Mouse (Mus musculus) layer of hippocampus, adult 11-12 months (tissue): ENCODE measurements at regions not wholly inside any gene's neighbourhood (a gene's known extent, or its start where the extent isn't known, plus 50 kb on each side); places are given as distances from the start of the nearest gene placed in this dataset.

ENCODE experiments used
- DNase-seq: peaks from one replicate; pipeline ENCODE4 v3.0.0; 2022; ENCODE audit warnings: low spot score

DNA sequence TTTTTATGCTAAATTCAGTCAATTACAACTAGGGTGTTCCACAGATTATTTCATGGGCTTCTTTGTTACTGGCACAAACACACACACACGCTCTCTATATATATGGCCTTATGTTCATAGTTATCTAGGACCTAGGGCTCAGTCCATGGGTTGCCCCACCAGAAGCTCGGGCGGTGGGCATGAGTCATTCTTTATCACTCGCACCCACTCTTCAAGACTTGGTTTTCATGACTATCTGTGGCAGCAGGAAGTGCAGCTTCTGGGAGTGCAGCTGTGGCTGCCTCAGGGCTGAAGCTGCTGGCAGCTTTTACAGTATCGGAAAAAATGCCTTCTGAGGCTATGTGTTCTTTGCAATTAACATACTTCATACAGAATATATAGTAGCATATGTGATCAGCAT lies 198.7 kb downstream of the Ipo11 start:
- DNase-seq, result no peak

- no peak for DNase-seq
Measured at GRCm38 (mm10) chr13:106734323-106734722, 202.4 kb downstream of the Ipo11 start.

DNA sequence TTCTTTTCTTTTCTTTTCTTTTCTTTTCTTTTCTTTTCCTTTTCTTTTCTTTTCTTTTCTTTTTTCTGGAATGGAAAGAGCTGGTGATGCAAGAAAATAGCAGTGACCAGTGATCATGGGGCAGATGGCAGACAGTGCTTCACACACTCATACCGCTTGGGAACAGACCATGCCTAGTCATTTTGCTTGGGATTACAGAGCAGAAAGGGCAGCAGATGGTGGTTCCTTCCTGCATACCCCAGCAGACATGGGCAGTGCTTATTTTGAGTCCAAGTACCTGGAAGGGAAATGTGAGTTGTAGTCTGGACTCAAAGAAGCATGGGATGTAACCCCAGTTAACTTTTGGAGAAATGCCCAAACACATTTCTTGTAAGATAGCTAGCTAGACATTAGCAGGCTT lies 203.9 kb downstream of the Ipo11 start:
- no peak for DNase-seq

DNA sequence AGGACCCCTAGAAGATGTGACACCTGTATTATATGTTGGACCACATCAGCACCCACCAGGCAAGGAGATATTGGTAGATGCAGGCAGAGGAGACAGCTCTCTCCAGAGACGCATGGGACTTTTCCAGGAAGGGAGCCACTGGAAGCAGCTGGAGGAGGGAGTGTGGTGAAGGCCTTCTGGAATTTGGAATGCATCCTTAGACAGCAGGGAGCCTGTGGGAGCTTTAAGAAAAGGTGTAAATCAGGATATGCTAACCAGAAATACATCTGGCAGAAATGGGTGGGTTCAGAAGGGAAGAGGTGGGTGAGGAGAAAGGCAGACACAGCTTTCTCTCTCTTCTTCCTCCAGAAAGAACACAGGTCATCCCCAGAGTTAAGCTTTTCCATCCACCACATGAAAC lies 213.4 kb downstream of the Ipo11 start:
- DNase-seq, result no peak

DNA sequence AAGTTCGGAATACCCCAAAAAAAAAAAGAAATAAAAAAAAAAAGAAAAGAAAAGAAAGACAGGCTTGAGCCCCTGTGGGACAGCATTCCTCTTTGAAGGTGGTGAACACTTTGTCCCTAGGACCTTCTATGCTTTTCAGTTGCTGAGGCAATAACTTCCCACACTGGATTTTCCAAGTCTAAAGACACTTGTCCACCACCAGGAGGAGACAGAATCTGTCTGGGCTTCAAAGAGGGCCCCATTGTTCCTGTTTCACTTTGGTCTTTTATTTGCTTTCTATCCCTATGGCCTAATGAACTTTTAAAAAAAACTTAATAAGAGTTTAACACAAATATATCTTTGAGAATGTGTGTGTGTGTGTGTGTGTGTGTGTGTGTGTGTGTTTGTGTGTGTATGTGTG lies 215.6 kb downstream of the Ipo11 start:
- no peak for DNase-seq

- DNase-seq, result peak; percentile 43
Measured at GRCm38 (mm10) chr13:106715771-106716170, 221.0 kb downstream of the Ipo11 start.

GRCm38 (mm10) chr13:106715234-106715633 lies 221.5 kb downstream of the Ipo11 start:
- no peak for DNase-seq

- DNase-seq, result no peak
Measured at GRCm38 (mm10) chr13:106710580-106710979, 226.2 kb downstream of the Ipo11 start.

DNA sequence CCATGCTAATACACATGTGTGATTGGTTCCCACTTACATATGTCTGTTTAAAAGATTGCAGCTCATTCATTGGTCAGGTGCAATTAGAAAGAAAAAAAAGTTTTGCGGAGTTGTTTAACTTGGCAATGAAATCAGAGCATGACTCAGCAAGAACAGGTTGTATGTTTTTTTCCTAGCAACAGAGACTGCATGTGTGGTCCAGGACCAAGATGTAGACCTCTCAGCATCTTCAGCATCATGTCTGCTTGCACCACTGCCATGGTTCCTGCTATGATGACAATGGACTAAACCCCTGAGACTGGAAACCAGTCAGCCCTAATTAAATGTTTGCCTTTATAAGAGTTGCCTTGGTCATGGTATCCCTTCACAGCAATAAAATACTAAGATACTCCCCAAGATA lies 236.4 kb downstream of the Ipo11 start:
- no peak for DNase-seq

GRCm38 (mm10) chr13:106699957-106700356 lies 236.8 kb downstream of the Ipo11 start:
- no peak for DNase-seq

DNA sequence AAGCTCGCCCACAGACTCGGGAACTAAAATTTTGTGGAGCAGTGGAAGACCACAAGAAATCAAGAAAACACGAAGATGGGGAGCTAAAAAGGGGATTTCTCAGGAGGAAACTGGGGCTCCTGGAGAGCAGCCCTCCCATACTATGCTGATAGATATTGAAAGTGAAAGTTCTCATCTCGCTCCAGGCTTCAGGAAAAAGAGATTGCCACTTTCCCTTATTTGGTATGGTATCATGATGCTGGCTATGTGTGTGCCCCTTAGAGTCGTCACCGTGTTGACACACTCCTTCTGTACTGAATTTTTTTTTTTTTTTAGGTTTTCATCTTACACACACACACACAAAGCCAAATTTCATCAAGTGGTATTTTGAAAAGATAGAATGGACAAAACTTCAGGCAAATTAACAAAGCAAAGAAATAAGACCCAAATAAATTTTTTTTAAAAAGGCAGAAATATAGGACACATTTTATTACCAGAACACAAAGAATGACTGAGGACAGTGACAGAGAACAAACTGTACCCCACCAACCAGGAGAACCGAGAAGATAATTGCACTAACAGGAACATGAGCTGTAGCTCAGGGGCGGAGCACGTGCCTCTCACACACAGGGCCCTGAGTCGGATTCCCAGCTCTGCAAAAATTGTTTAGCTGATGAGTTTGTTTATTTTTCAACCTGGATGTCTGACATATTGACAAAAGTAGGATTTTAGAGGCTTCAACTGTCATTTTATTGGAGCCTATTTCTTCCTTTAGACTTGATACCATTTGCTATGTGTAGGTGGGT lies 244.8 kb downstream of the Ipo11 start:
- DNase-seq, result no peak

- peak; percentile 19 for DNase-seq
Measured at GRCm38 (mm10) chr13:106690125-106690524, 246.6 kb downstream of the Ipo11 start.

- DNase-seq, result no peak
Measured at GRCm38 (mm10) chr13:106689618-106690017, 247.1 kb downstream of the Ipo11 start.

DNA sequence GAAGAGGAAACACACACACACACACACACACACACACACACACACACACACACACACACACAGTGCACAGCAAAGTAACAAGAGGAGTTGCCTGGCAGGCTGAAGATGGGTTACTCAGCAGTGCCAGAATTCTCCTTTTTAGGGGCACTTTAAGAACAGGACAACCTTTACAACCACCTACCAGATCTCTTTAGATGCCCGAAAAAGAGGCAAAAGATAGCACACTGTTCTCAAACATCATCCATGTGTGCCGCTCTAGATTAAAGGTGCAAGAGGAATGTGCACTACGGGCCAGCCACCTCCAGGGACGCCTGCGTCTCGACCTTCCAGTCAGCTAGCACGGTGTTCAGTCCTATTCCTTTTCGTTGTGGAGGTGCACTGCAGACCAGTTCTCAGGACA lies 247.7 kb downstream of the Ipo11 start:
- DNase-seq, result no peak

GRCm38 (mm10) chr13:106669665-106670064 lies 267.1 kb downstream of the Ipo11 start:
- DNase-seq, result no peak

GRCm38 (mm10) chr13:106662195-106662594 lies 274.6 kb downstream of the Ipo11 start:
- DNase-seq, result no peak

DNA sequence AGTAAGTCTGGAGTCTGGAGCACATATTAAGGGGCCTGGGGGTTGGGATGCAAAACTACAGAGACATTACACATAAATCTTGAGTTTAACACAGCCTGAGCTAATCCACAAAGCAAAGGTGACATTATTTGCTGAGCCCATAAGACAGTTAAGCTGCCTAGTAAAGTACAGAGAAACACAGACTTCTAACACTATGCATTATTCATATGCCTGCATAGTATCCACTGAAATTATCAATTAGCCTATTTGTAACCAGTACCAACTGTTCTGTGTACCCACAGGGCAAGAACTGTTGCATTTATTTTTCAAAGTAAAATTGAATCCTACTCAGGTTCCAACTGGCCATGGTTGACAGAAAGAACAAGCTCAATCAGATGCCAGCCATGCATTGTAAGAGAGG lies 287.4 kb downstream of the Ipo11 start:
- DNase-seq, result no peak

DNA sequence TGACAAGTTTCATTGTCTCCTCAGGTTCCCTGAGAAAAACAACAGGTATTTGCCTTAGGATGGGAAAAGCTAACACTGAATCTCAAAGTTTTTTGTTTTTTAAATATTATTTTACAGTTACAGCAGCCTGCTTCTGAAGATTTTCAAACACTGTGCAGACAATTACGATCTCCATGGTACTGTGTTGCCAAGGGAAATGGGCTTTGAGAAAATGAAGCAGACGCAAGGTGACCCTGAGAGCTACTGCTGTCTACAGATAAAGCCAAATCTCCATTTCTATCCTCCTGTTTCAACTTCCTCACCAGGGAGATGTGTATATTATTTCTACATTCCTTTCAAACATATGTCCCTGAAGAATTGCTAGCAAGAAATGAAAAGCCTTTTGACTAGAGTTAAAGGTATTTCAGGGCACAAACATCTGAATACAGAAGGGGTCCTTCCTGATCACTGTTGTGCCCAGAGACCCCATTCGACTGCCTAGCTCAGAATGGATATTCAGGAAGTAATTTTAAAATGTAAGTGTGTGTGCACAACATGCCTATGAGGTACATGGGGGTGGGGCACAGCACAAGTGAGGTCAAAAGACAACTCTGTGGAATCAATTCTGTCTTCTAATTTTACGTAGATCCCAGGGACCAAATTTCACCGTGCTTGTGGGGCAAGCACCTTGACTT lies 293.3 kb downstream of the Ipo11 start:
- no peak for DNase-seq

DNA sequence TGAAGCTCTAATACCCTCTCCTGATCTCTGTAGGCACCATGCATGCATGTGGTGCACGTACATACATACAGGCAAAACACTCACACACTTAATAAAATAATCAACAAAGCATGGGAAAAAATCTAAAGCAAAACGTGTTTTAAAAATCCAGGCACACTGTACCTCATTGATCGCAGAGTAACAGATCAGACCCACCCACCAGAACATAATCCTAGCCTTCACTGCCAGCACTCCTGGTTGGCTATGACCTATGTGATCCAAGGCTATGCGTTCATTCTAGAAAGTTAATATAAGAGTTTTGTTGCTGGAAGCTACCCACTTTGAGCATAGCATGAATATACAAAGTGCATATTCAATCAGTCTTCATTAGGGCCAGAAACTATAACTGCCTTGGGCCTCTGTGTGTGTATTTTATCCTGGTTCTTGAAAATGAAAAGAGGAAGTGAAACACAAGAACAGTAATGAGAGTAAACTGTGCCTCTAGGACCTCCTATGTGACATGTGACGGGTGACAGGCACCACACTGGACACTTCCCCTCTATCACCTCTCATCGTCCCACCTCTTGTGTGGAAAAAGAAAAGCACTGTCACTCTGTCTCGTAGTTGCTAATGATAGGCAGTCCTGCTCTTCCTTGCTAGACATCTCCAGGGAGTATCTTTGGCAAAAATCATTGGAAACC lies 297.9 kb downstream of the Ipo11 start:
- DNase-seq, result no peak

DNA sequence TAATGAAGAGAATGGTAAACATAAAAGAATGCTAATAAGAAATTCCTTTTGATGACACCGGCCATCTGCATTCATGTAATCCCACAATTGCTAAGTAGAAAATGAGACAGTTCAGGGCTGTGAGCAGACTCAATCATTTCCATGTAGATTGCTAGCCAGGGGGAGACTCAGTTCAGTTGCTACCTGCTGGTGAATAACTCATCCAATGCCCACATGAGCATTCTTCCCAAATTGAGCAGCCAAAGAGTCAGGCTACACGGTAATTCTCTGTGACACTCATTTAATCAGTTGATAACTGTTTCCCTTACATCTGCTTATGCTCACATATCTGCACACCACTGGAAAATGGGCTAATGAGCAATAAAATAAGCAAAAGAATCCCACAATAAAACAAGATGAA lies 345.0 kb downstream of the Ipo11 start:
- DNase-seq, result no peak

DNA sequence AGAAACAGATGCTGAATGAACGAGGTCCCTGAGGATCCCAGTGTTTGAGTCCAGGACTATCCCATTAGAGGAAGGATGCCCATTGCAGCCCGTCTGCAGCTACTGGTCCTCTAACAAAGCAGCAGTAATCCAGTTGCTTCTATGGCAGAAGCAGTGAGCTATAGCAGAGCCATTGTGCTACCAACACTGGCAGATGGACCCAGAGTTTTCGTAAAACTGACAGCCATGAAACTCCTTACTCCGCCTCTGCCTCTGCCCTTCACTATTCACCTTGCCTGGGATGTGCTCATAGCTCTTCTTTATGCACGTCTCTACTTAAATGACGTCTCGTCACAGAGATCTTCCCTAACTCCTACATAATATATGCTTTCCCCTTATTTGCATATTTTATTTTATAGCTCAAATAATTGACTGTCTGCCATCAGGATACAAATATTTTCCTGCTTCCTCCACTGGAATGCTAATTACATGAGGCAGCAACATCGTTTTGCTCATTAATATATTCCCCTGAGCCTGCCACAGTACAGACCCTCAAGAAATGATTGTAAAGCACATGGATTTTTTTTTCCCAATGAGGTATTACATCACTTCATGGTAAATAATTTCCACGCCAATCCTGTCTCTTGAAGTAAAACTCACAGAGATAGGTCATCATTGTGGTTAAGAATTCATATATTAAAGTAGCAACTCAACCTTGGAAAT lies 368.9 kb downstream of the Ipo11 start:
- DNase-seq, result no peak

DNA sequence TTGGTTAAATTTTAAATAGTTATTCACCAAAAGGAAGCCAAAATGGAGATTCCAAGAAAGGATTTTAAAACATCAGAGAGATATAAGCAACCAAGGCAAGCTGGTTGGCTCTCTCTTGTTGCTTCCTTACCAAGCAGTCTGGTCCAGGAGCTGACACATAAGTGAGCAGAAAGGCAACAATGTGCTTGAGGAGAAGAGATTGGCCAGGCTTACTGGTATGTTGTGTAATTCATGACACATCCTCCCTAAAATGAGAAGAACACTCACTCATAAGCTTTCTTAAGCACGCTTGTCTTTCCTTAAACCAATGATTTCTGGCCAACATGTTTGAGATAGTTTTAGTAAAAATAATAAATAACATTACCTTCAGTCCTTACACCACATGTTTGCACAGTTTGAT lies 374.2 kb downstream of the Ipo11 start:
- no peak for DNase-seq

DNA sequence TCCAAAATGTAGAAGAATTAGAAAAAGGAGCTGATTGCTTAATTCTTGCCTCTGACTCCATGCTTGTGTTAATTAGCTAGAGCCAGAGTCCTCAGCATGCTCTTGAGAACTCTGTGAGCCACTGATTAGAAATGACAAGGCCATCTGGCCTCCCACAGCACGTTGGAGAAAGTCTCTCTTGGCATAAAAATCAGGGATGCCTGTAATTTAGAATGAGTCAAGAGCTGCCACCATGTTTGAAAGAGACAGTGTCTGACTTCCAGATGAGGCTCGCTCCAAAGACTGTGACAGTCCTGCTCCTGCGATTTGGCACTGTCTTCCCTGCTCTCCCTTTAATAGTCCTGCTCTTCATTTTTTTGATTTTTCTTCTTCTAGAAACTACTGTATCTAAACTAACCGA lies 374.6 kb downstream of the Ipo11 start:
- peak; percentile 9 for DNase-seq
